Mouse (Mus musculus) kidney, embryonic 14.5 days (tissue): ENCODE results near the gene Fam198a. TPM values are rescaled to one million over a fixed set of nuclear protein-coding genes. Genes with fewer than 3 reads are reported as not detected.

Experiments used
- ATAC-seq: fragments of 200-750 bp; cut with Nextera tagmentation; 2 replicates; pipeline ENCODE4 v1.8.0; 2017; ENCODE audit warnings: moderate number of reproducible peaks, mild to moderate bottlenecking, moderate TSS enrichment, moderate library complexity; ENCODE audit not compliant: low FRiP score, low TSS enrichment
- H3K27ac ChIP-seq: fragments of 300-500 bp; sonication (generic); 2 replicates; pipeline ENCODE4 v1.5.1; 2014; ENCODE audit warnings: low read depth, mild to moderate bottlenecking, low read length, moderate library complexity, mixed read lengths
- H3K27me3 ChIP-seq: fragments of 300-500 bp; sonication (generic); 2 replicates; pipeline ENCODE4 v1.6.1; 2014; ENCODE audit warnings: mild to moderate bottlenecking, low read length; ENCODE audit not compliant: control insufficient read depth, insufficient read depth
- H3K36me3 ChIP-seq: fragments of 300-500 bp; sonication (generic); 2 replicates; pipeline ENCODE4 v1.6.1; 2014; ENCODE audit warnings: low read length, mixed read lengths; ENCODE audit not compliant: control insufficient read depth, insufficient read depth
- H3K4me1 ChIP-seq: fragments of 300-500 bp; sonication (generic); 2 replicates; pipeline ENCODE4 v1.6.1; 2014; ENCODE audit warnings: low read length, mixed read lengths; ENCODE audit not compliant: control insufficient read depth, insufficient read depth
- H3K4me2 ChIP-seq: fragments of 300-500 bp; sonication (generic); replicated peaks from 2 replicates; pipeline ENCODE4 v1.6.1; 2014; ENCODE audit warnings: low read depth, mild to moderate bottlenecking, low read length
- H3K4me3 ChIP-seq: fragments of 300-500 bp; sonication (generic); 2 replicates; pipeline ENCODE4 v1.5.1; 2014; ENCODE audit warnings: mild to moderate bottlenecking, low read length
- H3K9ac ChIP-seq: fragments of 300-500 bp; sonication (generic); 2 replicates; pipeline ENCODE4 v1.6.1; 2014; ENCODE audit warnings: low read depth, mild to moderate bottlenecking, low read length, moderate library complexity
- H3K9me3 ChIP-seq: fragments of 300-500 bp; sonication (generic); 2 replicates; pipeline ENCODE4 v1.6.1; 2016; ENCODE audit warnings: low read length; ENCODE audit not compliant: control insufficient read depth
- WGBS: fragments of 180-500 bp; shearing (Covaris S2); extraction: QIAGEN DNeasy Blood & Tissue Kit; methylation state at CpG from one replicate; pipeline ENCODE4 v1.1.7; 2014; 5-methylcytosine and 5-hydroxymethylcytosine counted together
- polyA plus RNA-seq: library from polyadenylated mRNA; unstranded; fragments of >200 nt; fragmentation: Nextera tagmentation; extraction: Ambion mirVana; gene quantifications from 2 replicates; pipeline ENCODE4 v1.2.1, GENCODE M21; 2014

The Fam198a gene
- polyA plus RNA-seq, 1 experiment from 2014 or later = 1.0 TPM

GRCm38 (mm10) chr9:121983504-121983903 is 32.7 kb downstream of the Fam198a start:
- Histone ChIP-seq H3K4me1 (0 out of 2 replicates have a peak, but pooled peaks cover 4% of the 10 kb centered on the region), H3K27me3 (no peaks in the 10 kb centered on the region), H3K27ac (no peak overlapping the region), H3K36me3 (no peaks in the 10 kb centered on the region; the same call in 1 of the 2 replicates), H3K9me3 (no peaks in the 10 kb centered on the region), H3K4me2 (no peak overlapping the region), H3K9ac (no peak overlapping the region), H3K4me3 (no peak overlapping the region)
- 0 out of 2 replicates have a peak, but pooled peaks have one; percentile 24 for ATAC-seq
- WGBS = 56% methylated on average over 15 of the region's 15 CpGs

GRCm38 (mm10) chr9:121984465-121985461 is 34.0 kb downstream of the Fam198a start:
- no peak overlapping the region for H3K4me3 ChIP-seq
- no peaks in the 10 kb centered on the region; the same call in 1 of the 2 replicates for H3K36me3 ChIP-seq
- H3K4me1 ChIP-seq = 0 out of 2 replicates have a peak, but pooled peaks cover 4% of the 10 kb centered on the region
- ATAC-seq = peak; percentile 24
- no peak overlapping the region for H3K27ac ChIP-seq
- no peaks in the 10 kb centered on the region for H3K9me3 ChIP-seq
- no peak overlapping the region for H3K4me2 ChIP-seq
- no peaks in the 10 kb centered on the region for H3K27me3 ChIP-seq
- H3K9ac ChIP-seq = no peak overlapping the region
- WGBS = 71% methylated on average over 15 of the region's 15 CpGs

GRCm38 (mm10) chr9:121988910-121989309 is 38.1 kb downstream of the Fam198a start:
- ATAC-seq = no peak
- Histone ChIP-seq H3K4me3 (no peak overlapping the region), H3K4me1 (no peaks in the 10 kb centered on the region), H3K27me3 (no peaks in the 10 kb centered on the region), H3K36me3 (no peaks in the 10 kb centered on the region; the same call in 1 of the 2 replicates), H3K9ac (no peak overlapping the region), H3K27ac (no peak overlapping the region), H3K4me2 (no peak overlapping the region), H3K9me3 (no peaks in the 10 kb centered on the region)
- WGBS = 58% methylated on average over 3 of the region's 3 CpGs

GRCm38 (mm10) chr9:121989536-121989935 is 38.7 kb downstream of the Fam198a start:
- Histone ChIP-seq H3K4me1 (no peaks in the 10 kb centered on the region), H3K27ac (no peak overlapping the region), H3K9ac (no peak overlapping the region), H3K4me3 (no peak overlapping the region), H3K36me3 (no peaks in the 10 kb centered on the region; the same call in 1 of the 2 replicates), H3K9me3 (no peaks in the 10 kb centered on the region), H3K4me2 (no peak overlapping the region), H3K27me3 (no peaks in the 10 kb centered on the region)
- no peak for ATAC-seq
- WGBS = 51% methylated on average over 5 of the region's 5 CpGs

- Histone ChIP-seq H3K9me3 (no peaks in the 10 kb centered on the region), H3K27ac (no peak overlapping the region), H3K36me3 (no peaks in the 10 kb centered on the region; the same call in 1 of the 2 replicates), H3K9ac (no peak overlapping the region), H3K4me3 (no peak overlapping the region), H3K27me3 (no peaks in the 10 kb centered on the region), H3K4me1 (peaks cover 4% of the 10 kb centered on the region; the same call in 1 of the 2 replicates), H3K4me2 (no peak overlapping the region)
- WGBS = 71% methylated on average over 5 of the region's 5 CpGs
- no peak for ATAC-seq
These were observed 40.3 kb downstream of the Fam198a start for GRCm38 (mm10) chr9:121991041-121991440.

- H3K9ac ChIP-seq = no peak overlapping the region
- peaks cover 4% of the 10 kb centered on the region; the same call in 1 of the 2 replicates for H3K4me1 ChIP-seq
- no peaks in the 10 kb centered on the region; the same call in 1 of the 2 replicates for H3K36me3 ChIP-seq
- H3K27me3 ChIP-seq = no peaks in the 10 kb centered on the region
- no peak overlapping the region for H3K27ac ChIP-seq
- H3K9me3 ChIP-seq = no peaks in the 10 kb centered on the region
- no peak overlapping the region for H3K4me2 ChIP-seq
- no peak for ATAC-seq
- WGBS = 75% methylated on average over 3 of the region's 3 CpGs
- H3K4me3 ChIP-seq = no peak overlapping the region
These were observed 42.3 kb downstream of the Fam198a start for GRCm38 (mm10) chr9:121993047-121993446.

GRCm38 (mm10) chr9:121995077-121995476 is 44.3 kb downstream of the Fam198a start:
- Histone ChIP-seq H3K4me2 (peak overlapping the region; percentile 93), H3K4me1 (peaks cover 4% of the 10 kb centered on the region; the same call in 1 of the 2 replicates), H3K9ac (peak overlapping the region; percentile 83; the same call in 1 of the 2 replicates), H3K36me3 (no peaks in the 10 kb centered on the region; the same call in 1 of the 2 replicates), H3K27me3 (no peaks in the 10 kb centered on the region), H3K4me3 (peak overlapping the region; percentile 87), H3K9me3 (no peaks in the 10 kb centered on the region), H3K27ac (no peak overlapping the region)
- 12% methylated on average over 10 of the region's 10 CpGs for WGBS
- ATAC-seq = no peak; the same call in 1 of the 2 replicates

- peak; percentile 90 for ATAC-seq
- H3K4me3 ChIP-seq = peak overlapping the region; percentile 87
- H3K36me3 ChIP-seq = no peaks in the 10 kb centered on the region
- H3K9ac ChIP-seq = peak overlapping the region; percentile 83
- no peak overlapping the region for H3K27ac ChIP-seq
- no peaks in the 10 kb centered on the region for H3K9me3 ChIP-seq
- WGBS = 1% methylated on average over 47 of the region's 53 CpGs
- peak overlapping the region; percentile 93 for H3K4me2 ChIP-seq
- H3K4me1 ChIP-seq = peaks cover 4% of the 10 kb centered on the region; the same call in 1 of the 2 replicates
- H3K27me3 ChIP-seq = no peaks in the 10 kb centered on the region
These were observed 44.8 kb downstream of the Fam198a start for GRCm38 (mm10) chr9:121995508-121996131.
